Mouse (Mus musculus) C3H10T1/2 (cell line): Measurements from ENCODE around the gene Nsun6. TPM values are rescaled to one million over a fixed set of nuclear protein-coding genes. Genes with fewer than 3 reads are reported as not detected.

Experiments
- polyA plus RNA-seq, 2 experiments: library from polyadenylated mRNA; unstranded; fragments of >200 nt; fragmentation: generic; extraction: Trizol; gene quantifications; one replicate each; pipeline ENCODE4 v1.2.1; 2012; ENCODE audit warnings: missing spikeins in 2 of 2

Gene Nsun6
- polyA plus RNA-seq: 1 to 10 TPM in 1 of 2 experiments, under 1 TPM in 1; 0.36 to 4.6 TPM

DNA sequence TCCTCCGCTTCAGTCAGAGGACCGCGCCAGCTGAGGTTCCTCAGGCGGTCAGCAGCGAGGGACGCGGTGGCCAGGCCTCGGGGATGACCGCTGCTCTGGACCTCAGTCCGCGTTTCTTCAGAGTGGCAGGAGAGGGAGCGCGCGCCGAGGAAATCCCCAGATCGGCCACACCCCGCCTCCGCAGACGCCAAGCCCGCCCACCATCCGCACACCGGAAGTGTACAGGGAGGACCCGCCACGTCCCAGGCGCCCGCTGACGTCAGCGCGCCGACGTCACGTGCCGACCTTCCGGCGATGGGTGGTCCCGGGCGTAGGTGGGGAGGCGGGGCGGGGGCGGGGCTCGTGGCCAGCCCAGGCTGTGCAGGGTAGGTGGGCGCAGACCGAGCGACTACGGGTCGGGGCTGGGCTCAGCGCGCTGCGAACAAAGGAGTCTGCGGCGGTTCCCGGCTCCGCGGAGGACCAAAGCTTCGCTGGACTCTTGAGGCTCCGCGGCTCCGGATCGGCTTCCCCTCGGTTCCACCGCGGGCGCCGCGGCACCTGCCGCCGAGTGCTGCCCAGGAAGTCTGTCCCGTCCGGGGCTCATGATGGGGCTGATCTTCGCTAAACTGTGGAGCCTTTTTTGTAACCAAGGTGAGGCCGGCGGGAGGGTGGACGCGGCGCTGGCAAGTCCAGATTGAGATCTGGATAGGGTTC is at the start of gene Nsun6:
Gene Nsun6 (minus strand): TSS at position 125 of the 693 bp plus-strand sequence.

DNA sequence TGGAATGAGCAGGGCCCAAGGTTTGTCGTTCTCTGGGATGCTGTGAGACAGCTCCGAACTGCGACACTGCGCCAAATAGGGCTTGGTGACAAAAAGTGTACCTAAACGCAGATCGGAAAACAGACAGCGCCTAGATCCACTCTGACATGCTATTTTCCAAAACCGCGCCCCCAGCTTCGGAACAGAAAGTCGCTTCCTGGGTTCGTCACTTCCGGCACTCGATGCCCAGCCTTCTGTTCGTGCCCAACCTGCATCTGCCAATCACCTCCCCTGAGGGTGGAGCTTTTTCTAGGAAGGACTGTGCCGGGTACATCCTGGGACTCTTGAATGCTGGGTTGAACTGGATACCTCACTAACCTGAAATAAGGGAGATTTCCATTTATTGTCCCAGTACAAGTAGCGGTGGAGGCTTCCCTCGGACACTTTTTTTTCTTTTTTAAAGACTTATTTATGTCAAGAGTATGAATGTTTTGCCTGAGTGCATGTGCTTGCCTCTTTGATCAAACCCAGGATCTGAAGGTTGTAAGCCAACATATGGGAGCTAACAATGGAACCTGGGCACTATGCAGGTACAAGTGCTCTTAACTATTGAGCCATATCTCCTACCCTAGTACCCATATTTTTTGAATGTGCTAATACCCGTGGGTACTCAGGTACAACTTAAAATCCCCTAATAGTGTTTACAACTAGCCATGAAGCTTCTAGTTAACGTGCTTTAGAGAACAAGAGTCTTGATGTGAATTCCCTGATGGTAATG is 5.6 kb downstream of the Nsun6 start, which contains the start of gene Arl5b:
Gene Arl5b (plus strand): TSS at position 279 of the 757 bp plus-strand sequence.

Other genes starting within 250 kb of the Nsun6 start
- 1 to 10 TPM in 1 of 2 experiments, under 1 TPM in 1; 0.55 to 3.2 TPM for gene Arl5b, start 5.7 kb downstream of the Nsun6 start, polyA plus RNA-seq